12 mouse cellular contexts compared by ENCODE assay signal in genomic region chr13:95957134-95957533, GRCm38 (mm10).
A peak's percentile ranks its signal among the peaks of the same experiment; 100 is the strongest.
DNase-seq lines count a peak whose midpoint lies in the region; ATAC-seq and TF ChIP-seq lines count a peak whose summit lies in the region.
"Had no signal": no experiment of that assay in that cellular context is flagged by ENCODE, and none has a peak within 500 bp of the region (broad histone marks: within the 10 kb centered on the region; RNA-seq: fewer than 3 reads in every experiment).

No protein-coding gene starts in this region.

- DNase-seq in kidney, adult 2 months: peak; percentile 29
- DNase-seq in kidney, adult 18-20 months: no peak
- peak; percentile 19 for DNase-seq in urinary bladder, postnatal 14 days (ENCODE audit: low spot score)
- no peak for DNase-seq in urinary bladder, postnatal 36 days (ENCODE audit: low spot score in 2 of 2)
- DNase-seq in liver, embryonic 11.5 days (ENCODE audit: low spot score): no peak
- DNase-seq in left cerebral cortex, adult 9 months (ENCODE audit: low spot score in 2 of 2): no peak
- DNase-seq: cerebellum, adult 9-11 months; right cerebral cortex, adult 18-20 months had no signal

- no peaks in the 10 kb centered on the region; the same call in 1 of the 2 replicates for H3K27me3 ChIP-seq in kidney, adult 2 months (replicated peaks; ENCODE audit: control insufficient read depth, insufficient read depth, low read length)
- no peaks in the 10 kb centered on the region for H3K27me3 ChIP-seq in liver, embryonic 11.5 days (replicated peaks; ENCODE audit: control insufficient read depth, insufficient read depth, low read length)
- H3K27me3 ChIP-seq in midbrain, embryonic 13.5 days: no peaks in the 10 kb centered on the region

- H3K9ac ChIP-seq in liver, embryonic 11.5 days (ENCODE audit: low read depth, low read length): peak overlapping the region; percentile 1; the same call in 1 of the 2 replicates
- no peak overlapping the region for H3K9ac ChIP-seq in midbrain, embryonic 13.5 days (replicated peaks)

- no peak overlapping the region for H3K27ac ChIP-seq in kidney, adult 2 months (ENCODE audit: insufficient read depth, low read depth, low read length)
- H3K27ac ChIP-seq in liver, embryonic 11.5 days (ENCODE audit: low read depth, low read length): no peak overlapping the region; the same call in 1 of the 2 replicates
- H3K27ac ChIP-seq in midbrain, embryonic 13.5 days: no peak overlapping the region
- H3K27ac ChIP-seq: left cerebral cortex, adult 2 months had no signal

- ATAC-seq in liver, embryonic 11.5 days (replicated peaks; ENCODE audit: low FRiP score): no peak
- ATAC-seq in erythroid progenitor cell, adult 5-6 weeks (replicated peaks; ENCODE audit: low FRiP score, poor library complexity, severe bottlenecking): no peak
- no peak for ATAC-seq in midbrain, embryonic 13.5 days
- ATAC-seq: Patski had no signal

- TF ChIP-seq POLR2A in kidney, adult 2 months (IDR thresholded peaks at IDR 0.05; ENCODE audit: low read depth, low read length): no peak

- H3K4me2 ChIP-seq in liver, embryonic 11.5 days: peak overlapping the region; percentile 6; the same call in 1 of the 2 replicates
- no peak overlapping the region for H3K4me2 ChIP-seq in midbrain, embryonic 13.5 days (replicated peaks)

- no peaks in the 10 kb centered on the region for H3K4me1 ChIP-seq in kidney, adult 2 months (ENCODE audit: control insufficient read depth, insufficient read depth, low read length)
- peaks cover 30% of the 10 kb centered on the region for H3K4me1 ChIP-seq in liver, embryonic 11.5 days (replicated peaks; ENCODE audit: control insufficient read depth, insufficient read depth, low read length)
- H3K4me1 ChIP-seq in midbrain, embryonic 13.5 days (replicated peaks): peaks cover 36% of the 10 kb centered on the region

- WGBS in kidney, adult 2 months: 63% methylated on average over 10 of the region's 10 CpGs
- WGBS in liver, embryonic 11.5 days: 50% methylated on average over 10 of the region's 10 CpGs
- 90% methylated on average over 10 of the region's 10 CpGs for WGBS in midbrain, embryonic 13.5 days

- H3K36me3 ChIP-seq in kidney, adult 2 months (ENCODE audit: control insufficient read depth, insufficient read depth, low read length): no peaks in the 10 kb centered on the region
- no peaks in the 10 kb centered on the region for H3K36me3 ChIP-seq in liver, embryonic 11.5 days (ENCODE audit: control insufficient read depth, insufficient read depth, low read length)
- H3K36me3 ChIP-seq in midbrain, embryonic 13.5 days: no peaks in the 10 kb centered on the region

- no peak for TF ChIP-seq CTCF in kidney, adult 2 months (conservative IDR thresholded peaks at IDR 0.05; ENCODE audit: insufficient read depth, insufficient read length, low read depth, low read length)

- H3K9me3 ChIP-seq in liver, embryonic 11.5 days (ENCODE audit: control insufficient read depth, low read length): no peaks in the 10 kb centered on the region
- no peaks in the 10 kb centered on the region for H3K9me3 ChIP-seq in midbrain, embryonic 13.5 days

- no peak overlapping the region for H3K4me3 ChIP-seq in kidney, adult 2 months (ENCODE audit: insufficient read depth, low read depth, low read length)
- no peak overlapping the region for H3K4me3 ChIP-seq in liver, embryonic 11.5 days (ENCODE audit: low read depth, low read length)
- no peak overlapping the region for H3K4me3 ChIP-seq in midbrain, embryonic 13.5 days (replicated peaks)
- H3K4me3 ChIP-seq: left cerebral cortex, adult 2 months had no signal

Comparison
In these comparisons a context has a peak if more than half of its experiments do, and no peak if none do; other contexts are left out.
1. DNase-seq: peak in kidney, adult 2 months (single experiment) and urinary bladder, postnatal 14 days (single experiment); none in kidney, adult 18-20 months (single experiment), urinary bladder, postnatal 36 days (0 of 2), liver, embryonic 11.5 days (single experiment) and left cerebral cortex, adult 9 months (0 of 2).